Mouse (Mus musculus): ENCODE measurements around the gene Gm9837.
"Not testable (repeated sequence)": the region's sequence is repeated elsewhere in the genome, so short reads cannot be mapped to it uniquely, and the experiment has no call there.

The Gm9837 gene

GRCm38 (mm10) chr11:53456474-53457371, 13.6 kb downstream of the Gm9837 start, which contains the start of the genes Gm10447 and Shroom1:
TSS of gene Gm10447 (minus strand) at chr11:53457110.
TSS of gene Shroom1 (plus strand) at chr11:53457205.
- peak; percentile 73 for DNase-seq (ENCODE audit: low spot score)

DNA sequence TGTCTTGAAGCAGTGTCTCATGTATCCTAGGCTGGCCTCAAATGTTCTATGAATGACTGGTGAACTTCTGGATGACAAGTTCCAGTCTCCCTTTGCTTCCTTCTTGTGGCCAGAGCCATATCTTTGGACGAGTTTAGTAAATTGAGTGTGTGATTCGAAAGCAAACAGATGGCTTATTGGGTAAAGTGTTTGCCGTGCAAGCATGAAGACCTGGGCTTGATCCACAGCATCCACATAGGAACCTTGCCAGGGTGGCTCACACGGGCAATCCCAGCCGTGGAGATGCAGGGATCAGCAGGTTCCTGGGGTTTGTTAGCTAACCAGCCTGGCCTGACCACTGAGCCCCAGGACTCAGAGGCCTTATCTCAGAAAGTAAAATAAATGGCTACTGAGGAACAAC, 17.2 kb downstream of the Gm9837 start:
- DNase-seq (ENCODE audit: low spot score), result no peak

GRCm38 (mm10) chr11:53452396-53452795, 17.9 kb downstream of the Gm9837 start:
- no peak for DNase-seq (ENCODE audit: low spot score)

DNA sequence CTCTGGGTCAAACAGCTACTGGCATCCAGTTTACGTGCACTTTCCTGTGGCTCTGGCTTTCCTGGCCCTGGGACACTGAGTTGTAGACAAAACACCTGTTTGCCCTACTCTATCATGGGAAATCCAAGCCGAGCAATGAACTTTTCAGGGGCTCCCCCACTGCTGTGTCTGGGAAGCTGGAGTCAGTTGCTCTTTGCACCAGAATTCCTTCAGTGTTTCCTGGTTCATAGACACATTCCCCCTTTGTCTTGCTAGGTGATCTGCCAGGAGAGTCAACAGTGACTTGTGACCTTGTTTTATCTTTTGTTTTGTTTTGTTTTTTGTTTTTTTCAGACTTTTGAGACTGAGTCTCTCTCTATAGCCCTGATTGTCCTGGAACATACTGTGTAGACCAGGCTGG, 18.9 kb downstream of the Gm9837 start:
- DNase-seq (ENCODE audit: low spot score), result no peak

GRCm38 (mm10) chr11:53450070-53450705, 20.1 kb downstream of the Gm9837 start:
- DNase-seq (ENCODE audit: low spot score), result peak; percentile 53

GRCm38 (mm10) chr11:53448529-53448928, 21.8 kb downstream of the Gm9837 start:
- peak; percentile 53 for DNase-seq (ENCODE audit: low spot score)

- no peak for DNase-seq (ENCODE audit: low spot score)
These were observed 22.3 kb downstream of the Gm9837 start for GRCm38 (mm10) chr11:53447996-53448395.

DNA sequence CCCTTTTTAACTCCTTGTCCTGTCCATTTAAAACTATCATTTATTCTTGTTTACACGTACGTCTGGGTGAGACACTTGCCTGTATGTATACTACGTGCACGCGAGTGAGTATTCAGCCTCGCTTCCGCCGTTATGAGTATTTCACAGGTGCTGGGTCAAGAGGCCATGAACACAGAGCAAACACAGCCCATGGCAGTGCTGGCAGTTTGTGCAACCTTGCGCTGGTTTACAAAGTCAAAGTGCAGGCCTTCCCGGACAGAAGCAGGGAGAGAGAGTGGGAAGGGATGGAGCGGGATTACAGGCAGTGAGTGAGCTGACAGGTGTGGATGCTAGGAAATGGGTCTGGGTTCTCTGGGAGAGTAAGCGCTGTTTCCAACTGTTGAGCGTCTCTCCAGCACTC, 24.1 kb downstream of the Gm9837 start:
- no peak for DNase-seq (ENCODE audit: low spot score)

DNA sequence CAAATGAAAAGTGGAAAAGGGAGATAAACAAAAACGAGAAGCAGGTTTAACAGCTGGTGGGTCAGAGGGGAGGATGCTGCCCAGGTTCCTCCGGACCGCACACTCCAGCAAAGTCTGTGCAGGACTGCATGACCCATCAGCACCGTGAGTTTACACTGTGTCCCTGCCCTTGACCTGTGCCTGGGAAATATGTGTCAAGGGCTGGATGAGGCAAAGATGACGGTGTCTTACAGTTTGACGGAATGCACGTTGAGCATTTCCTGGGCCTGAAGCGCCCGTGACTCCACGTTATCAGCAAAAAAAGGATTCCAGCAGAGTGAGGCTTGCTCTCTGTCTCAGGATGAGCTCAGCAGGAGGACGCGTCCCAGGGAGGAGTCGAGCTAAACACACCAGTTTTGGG, 24.7 kb downstream of the Gm9837 start:
- no peak for DNase-seq (ENCODE audit: low spot score)

DNA sequence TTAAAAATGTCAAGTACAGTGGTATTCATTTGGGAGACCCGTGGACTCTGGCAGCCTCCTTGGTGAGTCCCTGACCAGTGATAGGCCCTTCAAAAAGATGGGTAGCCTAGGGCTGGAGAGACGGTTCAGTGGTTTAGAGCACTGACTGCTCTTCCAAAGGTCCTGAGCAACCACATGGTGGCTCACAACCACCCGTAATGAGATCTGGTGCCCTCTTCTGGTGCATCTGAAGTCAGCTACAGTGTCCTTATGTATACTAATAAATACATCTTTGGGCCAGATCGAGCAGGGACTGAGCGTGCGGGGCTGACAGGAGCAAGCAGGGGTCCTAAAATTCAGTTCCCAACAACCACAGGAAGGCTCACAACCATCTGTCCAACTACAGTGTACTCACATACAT, 26.4 kb downstream of the Gm9837 start:
- DNase-seq (ENCODE audit: low spot score), result peak; percentile 51

GRCm38 (mm10) chr11:53441921-53442320, 28.4 kb downstream of the Gm9837 start:
- no peak for DNase-seq (ENCODE audit: low spot score)

- DNase-seq (ENCODE audit: low spot score), result no peak
These were observed 33.9 kb downstream of the Gm9837 start for GRCm38 (mm10) chr11:53436338-53436737.

DNA sequence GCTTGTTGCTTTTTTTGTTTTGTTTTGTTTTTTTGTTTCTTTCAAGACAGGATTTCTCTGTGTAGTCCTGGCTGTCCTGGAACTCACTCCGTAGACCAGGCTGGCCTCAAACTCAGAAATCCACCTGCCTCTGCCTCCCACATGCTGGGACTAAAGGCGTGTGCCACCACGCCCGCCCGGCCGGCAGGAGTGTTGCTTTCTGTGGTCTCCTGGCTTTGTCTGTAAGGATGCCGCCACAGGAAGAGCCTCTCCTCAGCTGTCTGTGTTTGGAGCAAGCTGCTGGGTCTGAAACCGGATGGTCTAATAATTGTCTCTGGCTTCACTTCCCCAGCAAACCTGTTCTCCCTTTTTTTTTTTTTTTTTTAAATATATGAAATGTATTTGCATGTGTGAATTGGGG, 34.8 kb downstream of the Gm9837 start:
- no peak for DNase-seq (ENCODE audit: low spot score)

- no peak for DNase-seq (ENCODE audit: low spot score)
These were observed 37.2 kb downstream of the Gm9837 start for GRCm38 (mm10) chr11:53433057-53433456.

- DNase-seq (ENCODE audit: low spot score), result peak; percentile 22
These were observed 38.8 kb downstream of the Gm9837 start for GRCm38 (mm10) chr11:53431347-53432056.

GRCm38 (mm10) chr11:53430670-53431346, 39.5 kb downstream of the Gm9837 start, which contains the start of the genes Uqcrq and Gdf9:
TSS of gene Uqcrq (minus strand) at chr11:53430831.
TSS of gene Gdf9 (plus strand) at chr11:53431023.
- DNase-seq (ENCODE audit: low spot score), result peak; percentile 99

- DNase-seq (ENCODE audit: low spot score), result no peak
These were observed 40.0 kb downstream of the Gm9837 start for GRCm38 (mm10) chr11:53430300-53430669.

GRCm38 (mm10) chr11:53429182-53429581, 41.1 kb downstream of the Gm9837 start:
- DNase-seq (ENCODE audit: low spot score), result no peak

- DNase-seq (ENCODE audit: low spot score), result no peak
These were observed 41.6 kb downstream of the Gm9837 start for GRCm38 (mm10) chr11:53428716-53429057.

DNA sequence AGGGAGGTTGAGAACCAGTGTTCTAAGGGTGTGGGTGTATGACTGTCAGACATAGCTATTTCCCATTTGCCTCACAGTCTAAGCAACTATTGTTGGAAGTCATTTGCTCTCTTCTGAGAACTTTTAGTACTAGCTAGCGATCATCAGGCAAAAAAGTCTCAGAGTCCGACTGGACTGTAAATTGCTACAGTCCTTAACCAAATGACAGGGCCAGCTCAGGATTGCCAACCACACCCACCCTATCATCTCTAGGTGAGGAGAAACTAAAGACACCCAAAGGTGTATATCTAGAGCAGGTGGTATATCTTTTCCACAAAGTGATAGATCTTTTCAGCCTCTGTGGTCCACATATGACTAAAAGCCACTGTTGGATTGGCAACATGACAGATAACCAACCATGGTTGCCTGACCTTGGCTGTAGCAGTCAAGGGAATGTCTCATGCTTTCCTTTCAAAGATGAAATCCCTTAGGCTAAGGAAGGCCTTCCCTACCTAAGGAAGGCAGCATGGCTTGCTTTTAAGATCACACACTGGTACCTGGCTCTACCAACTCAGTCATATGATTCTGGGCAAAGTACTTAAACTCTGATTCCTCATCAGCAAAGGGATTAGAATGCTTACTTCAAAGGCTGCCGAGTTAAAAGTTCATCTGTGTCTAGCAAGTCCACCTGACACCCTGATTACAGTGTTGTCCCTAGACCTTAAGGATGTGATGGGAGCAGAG, 42.1 kb downstream of the Gm9837 start:
- no peak for DNase-seq (ENCODE audit: low spot score)

- DNase-seq (ENCODE audit: low spot score), result not testable (repeated sequence)
These were observed 43.4 kb downstream of the Gm9837 start for GRCm38 (mm10) chr11:53426914-53427313.

Measured in urinary bladder, postnatal 14 days (tissue).